Mouse (Mus musculus) testis, adult 2 months (tissue): ENCODE data around the gene Nfib. TPM values are rescaled to one million over a fixed set of nuclear protein-coding genes. Genes with fewer than 3 reads are reported as not detected.

ENCODE experiments used
- H3K27ac ChIP-seq: fragments of 200-500 bp; 2 replicates; pipeline ENCODE4 v1.5.1; 2012; ENCODE audit warnings: low read depth, low read length; ENCODE audit not compliant: control insufficient read depth, insufficient read depth
- H3K27me3 ChIP-seq: fragments of 200-500 bp; 2 replicates; pipeline ENCODE4 v1.6.1; 2012; ENCODE audit warnings: mild to moderate bottlenecking, low read length, moderate library complexity; ENCODE audit not compliant: control insufficient read depth, insufficient read depth
- H3K36me3 ChIP-seq: fragments of 200-500 bp; 2 replicates; pipeline ENCODE4 v1.6.1; 2012; ENCODE audit warnings: mild to moderate bottlenecking, low read length; ENCODE audit not compliant: control insufficient read depth, insufficient read depth
- H3K4me1 ChIP-seq: fragments of 200-500 bp; 2 replicates; pipeline ENCODE4 v1.6.1; 2012; ENCODE audit warnings: low read length; ENCODE audit not compliant: control insufficient read depth, insufficient read depth
- H3K4me3 ChIP-seq: fragments of 200-500 bp; 2 replicates; pipeline ENCODE4 v1.5.1; 2012; ENCODE audit warnings: low read depth, mild to moderate bottlenecking, low read length, moderate library complexity, mixed read lengths; ENCODE audit not compliant: control insufficient read depth
- CTCF ChIP-seq: fragments of 200-500 bp; IDR thresholded peaks from 2 replicates; pipeline ENCODE4 v1.5.1; 2012; ENCODE audit warnings: low read depth, mild to moderate bottlenecking, inconsistent platforms, low read length, moderate library complexity; ENCODE audit not compliant: control insufficient read depth, insufficient read depth, insufficient replicate concordance
- POLR2A ChIP-seq: fragments of 200-500 bp; IDR thresholded peaks from 2 replicates; pipeline ENCODE4 v1.6.1; 2012; ENCODE audit warnings: low read depth, mild to moderate bottlenecking, inconsistent platforms, low read length, moderate library complexity; ENCODE audit not compliant: control insufficient read depth
- polyA plus RNA-seq: library from polyadenylated mRNA; depleted of rRNA; stranded (reverse); fragments of >200 nt; gene quantifications from 2 replicates; pipeline ENCODE4 v1.2.3, GENCODE M21; 2012

Nfib gene
- polyA plus RNA-seq, 1 experiment, result 1.2 TPM

- Histone ChIP-seq H3K27ac (peak overlapping the region; percentile 24), H3K4me3 (no peak overlapping the region; the same call in 1 of the 2 replicates)
Measured at GRCm38 (mm10) chr4:82509166-82509767, 196.3 kb downstream of the Nfib start.

GRCm38 (mm10) chr4:82508281-82508687 is 197.3 kb downstream of the Nfib start:
- H3K4me1 ChIP-seq, result peaks cover 31% of the 10 kb centered on the region
- H3K27me3 ChIP-seq, result peaks cover 8% of the 10 kb centered on the region
- no peak for TF ChIP-seq CTCF
- no peak for TF ChIP-seq POLR2A
- H3K27ac ChIP-seq, result peak overlapping the region; percentile 32
- no peaks in the 10 kb centered on the region for H3K36me3 ChIP-seq
- peak overlapping the region; percentile 11; the same call in 1 of the 2 replicates for H3K4me3 ChIP-seq

More at GRCm38 (mm10) chr4:82509166-82509767, 196.3 kb downstream of the Nfib start:
- no peaks in the 10 kb centered on the region for H3K36me3 ChIP-seq
- TF ChIP-seq CTCF (no peak), POLR2A (no peak)
- peaks cover 8% of the 10 kb centered on the region for H3K27me3 ChIP-seq
- H3K4me1 ChIP-seq, result peaks cover 31% of the 10 kb centered on the region

GRCm38 (mm10) chr4:82507541-82508280 is 197.8 kb downstream of the Nfib start:
- Histone ChIP-seq H3K27ac (peak overlapping the region; percentile 32; the same call in 1 of the 2 replicates), H3K36me3 (no peaks in the 10 kb centered on the region), H3K4me1 (peaks cover 30% of the 10 kb centered on the region), H3K27me3 (peaks cover 8% of the 10 kb centered on the region), H3K4me3 (peak overlapping the region; percentile 11; the same call in 1 of the 2 replicates)
- TF ChIP-seq CTCF (no peak), POLR2A (no peak)

- Histone ChIP-seq H3K27ac (peak overlapping the region; percentile 61), H3K4me1 (peaks cover 26% of the 10 kb centered on the region), H3K27me3 (peaks cover 8% of the 10 kb centered on the region), H3K36me3 (no peaks in the 10 kb centered on the region), H3K4me3 (peak overlapping the region; percentile 69)
- TF ChIP-seq POLR2A (no peak), CTCF (no peak)
Measured at GRCm38 (mm10) chr4:82506731-82507331, 198.7 kb downstream of the Nfib start.

GRCm38 (mm10) chr4:82506081-82506730 is 199.3 kb downstream of the Nfib start:
- H3K27me3 ChIP-seq, result peaks cover 6% of the 10 kb centered on the region
- TF ChIP-seq POLR2A, result no peak
- TF ChIP-seq CTCF, result no peak
- H3K4me1 ChIP-seq, result peaks cover 21% of the 10 kb centered on the region

GRCm38 (mm10) chr4:82505121-82506031 is 200.2 kb downstream of the Nfib start:
- TF ChIP-seq POLR2A (no peak), CTCF (no peak)
- H3K27ac ChIP-seq, result peak overlapping the region; percentile 75
- peaks cover 18% of the 10 kb centered on the region for H3K4me1 ChIP-seq
- H3K36me3 ChIP-seq, result no peaks in the 10 kb centered on the region
- peaks cover 6% of the 10 kb centered on the region for H3K27me3 ChIP-seq
- H3K4me3 ChIP-seq, result peak overlapping the region; percentile 79

More at GRCm38 (mm10) chr4:82506081-82506730, 199.3 kb downstream of the Nfib start:
- Histone ChIP-seq H3K36me3 (no peaks in the 10 kb centered on the region), H3K4me3 (peak overlapping the region; percentile 69), H3K27ac (peak overlapping the region; percentile 75)
